Mouse (Mus musculus) kidney, embryonic 14.5 days (tissue): ENCODE measurements around the gene Maml3. TPM values are rescaled to one million over a fixed set of nuclear protein-coding genes. Genes with fewer than 3 reads are reported as not detected.

Experiments
- ATAC-seq: fragments of 200-750 bp; cut with Nextera tagmentation; 2 replicates; pipeline ENCODE4 v1.8.0; 2017; ENCODE audit warnings: moderate number of reproducible peaks, mild to moderate bottlenecking, moderate TSS enrichment, moderate library complexity; ENCODE audit not compliant: low FRiP score, low TSS enrichment
- H3K27ac ChIP-seq: fragments of 300-500 bp; sonication (generic); 2 replicates; pipeline ENCODE4 v1.5.1; 2014; ENCODE audit warnings: low read depth, mild to moderate bottlenecking, low read length, moderate library complexity, mixed read lengths
- H3K27me3 ChIP-seq: fragments of 300-500 bp; sonication (generic); 2 replicates; pipeline ENCODE4 v1.6.1; 2014; ENCODE audit warnings: mild to moderate bottlenecking, low read length; ENCODE audit not compliant: control insufficient read depth, insufficient read depth
- H3K36me3 ChIP-seq: fragments of 300-500 bp; sonication (generic); 2 replicates; pipeline ENCODE4 v1.6.1; 2014; ENCODE audit warnings: low read length, mixed read lengths; ENCODE audit not compliant: control insufficient read depth, insufficient read depth
- H3K4me1 ChIP-seq: fragments of 300-500 bp; sonication (generic); 2 replicates; pipeline ENCODE4 v1.6.1; 2014; ENCODE audit warnings: low read length, mixed read lengths; ENCODE audit not compliant: control insufficient read depth, insufficient read depth
- H3K4me2 ChIP-seq: fragments of 300-500 bp; sonication (generic); replicated peaks from 2 replicates; pipeline ENCODE4 v1.6.1; 2014; ENCODE audit warnings: low read depth, mild to moderate bottlenecking, low read length
- H3K4me3 ChIP-seq: fragments of 300-500 bp; sonication (generic); 2 replicates; pipeline ENCODE4 v1.5.1; 2014; ENCODE audit warnings: mild to moderate bottlenecking, low read length
- H3K9ac ChIP-seq: fragments of 300-500 bp; sonication (generic); 2 replicates; pipeline ENCODE4 v1.6.1; 2014; ENCODE audit warnings: low read depth, mild to moderate bottlenecking, low read length, moderate library complexity
- H3K9me3 ChIP-seq: fragments of 300-500 bp; sonication (generic); 2 replicates; pipeline ENCODE4 v1.6.1; 2016; ENCODE audit warnings: low read length; ENCODE audit not compliant: control insufficient read depth
- WGBS: fragments of 180-500 bp; shearing (Covaris S2); extraction: QIAGEN DNeasy Blood & Tissue Kit; methylation state at CpG from one replicate; pipeline ENCODE4 v1.1.7; 2014; 5-methylcytosine and 5-hydroxymethylcytosine counted together
- polyA plus RNA-seq: library from polyadenylated mRNA; unstranded; fragments of >200 nt; fragmentation: Nextera tagmentation; extraction: Ambion mirVana; gene quantifications from 2 replicates; pipeline ENCODE4 v1.2.1, GENCODE M21; 2014

Gene Maml3
- polyA plus RNA-seq, 1 experiment from 2014 or later: 9.4 TPM

GRCm38 (mm10) chr3:51695713-51696112 is 409.2 kb downstream of the Maml3 start:
- Histone ChIP-seq H3K9me3 (no peaks in the 10 kb centered on the region), H3K4me3 (no peak overlapping the region), H3K4me1 (0 out of 2 replicates have a peak, but pooled peaks cover 4% of the 10 kb centered on the region), H3K27me3 (no peaks in the 10 kb centered on the region), H3K27ac (no peak overlapping the region), H3K4me2 (no peak overlapping the region), H3K9ac (no peak overlapping the region), H3K36me3 (peaks cover 7% of the 10 kb centered on the region; the same call in 1 of the 2 replicates)
- ATAC-seq: no peak
- WGBS: 87% methylated on average over 3 of the region's 3 CpGs

GRCm38 (mm10) chr3:51694576-51694975 is 410.3 kb downstream of the Maml3 start:
- Histone ChIP-seq H3K9me3 (no peaks in the 10 kb centered on the region), H3K27me3 (no peaks in the 10 kb centered on the region), H3K4me1 (no peaks in the 10 kb centered on the region), H3K4me3 (no peak overlapping the region), H3K9ac (no peak overlapping the region), H3K36me3 (peaks cover 16% of the 10 kb centered on the region), H3K4me2 (no peak overlapping the region), H3K27ac (no peak overlapping the region)
- no peak for ATAC-seq
- 88% methylated on average over 14 of the region's 14 CpGs for WGBS

GRCm38 (mm10) chr3:51693196-51693595 is 411.7 kb downstream of the Maml3 start:
- H3K27ac ChIP-seq: no peak overlapping the region
- no peak overlapping the region for H3K4me3 ChIP-seq
- no peaks in the 10 kb centered on the region for H3K9me3 ChIP-seq
- H3K4me2 ChIP-seq: no peak overlapping the region
- H3K9ac ChIP-seq: no peak overlapping the region
- WGBS: 88% methylated on average over 10 of the region's 10 CpGs
- no peak for ATAC-seq
- H3K4me1 ChIP-seq: no peaks in the 10 kb centered on the region
- no peaks in the 10 kb centered on the region for H3K27me3 ChIP-seq
- H3K36me3 ChIP-seq: peaks cover 22% of the 10 kb centered on the region

GRCm38 (mm10) chr3:51688725-51689124 is 416.2 kb downstream of the Maml3 start:
- no peak for ATAC-seq
- WGBS: 85% methylated on average over 8 of the region's 8 CpGs
- H3K4me2 ChIP-seq: no peak overlapping the region

GRCm38 (mm10) chr3:51686791-51687190 is 418.1 kb downstream of the Maml3 start:
- H3K27me3 ChIP-seq: no peaks in the 10 kb centered on the region
- H3K4me3 ChIP-seq: no peak overlapping the region
- H3K9me3 ChIP-seq: no peaks in the 10 kb centered on the region
- peaks cover 20% of the 10 kb centered on the region for H3K36me3 ChIP-seq
- H3K27ac ChIP-seq: no peak overlapping the region
- ATAC-seq: no peak
- H3K4me1 ChIP-seq: no peaks in the 10 kb centered on the region
- 87% methylated on average over 6 of the region's 6 CpGs for WGBS
- H3K4me2 ChIP-seq: no peak overlapping the region
- H3K9ac ChIP-seq: no peak overlapping the region

More at GRCm38 (mm10) chr3:51688725-51689124, 416.2 kb downstream of the Maml3 start:
- Histone ChIP-seq H3K27me3 (no peaks in the 10 kb centered on the region), H3K27ac (no peak overlapping the region), H3K4me3 (no peak overlapping the region), H3K4me1 (no peaks in the 10 kb centered on the region), H3K9ac (no peak overlapping the region), H3K36me3 (peaks cover 20% of the 10 kb centered on the region), H3K9me3 (no peaks in the 10 kb centered on the region)

- Histone ChIP-seq H3K4me1 (no peaks in the 10 kb centered on the region), H3K4me3 (no peak overlapping the region), H3K9ac (no peak overlapping the region), H3K36me3 (peaks cover 20% of the 10 kb centered on the region), H3K9me3 (no peaks in the 10 kb centered on the region), H3K27ac (no peak overlapping the region), H3K4me2 (no peak overlapping the region), H3K27me3 (no peaks in the 10 kb centered on the region)
- WGBS: 88% methylated on average over 6 of the region's 6 CpGs
- no peak for ATAC-seq
Observed at GRCm38 (mm10) chr3:51686316-51686715, 418.6 kb downstream of the Maml3 start.

- no peaks in the 10 kb centered on the region for H3K27me3 ChIP-seq
- no peak overlapping the region for H3K4me3 ChIP-seq
- 94% methylated on average over 6 of the region's 6 CpGs for WGBS
- no peak for ATAC-seq
- H3K4me2 ChIP-seq: no peak overlapping the region
- no peak overlapping the region for H3K27ac ChIP-seq
- H3K36me3 ChIP-seq: peaks cover 16% of the 10 kb centered on the region
- no peaks in the 10 kb centered on the region for H3K4me1 ChIP-seq
- no peak overlapping the region for H3K9ac ChIP-seq
- H3K9me3 ChIP-seq: no peaks in the 10 kb centered on the region
Observed at GRCm38 (mm10) chr3:51685539-51685938, 419.3 kb downstream of the Maml3 start.

- 84% methylated on average over 3 of the region's 3 CpGs for WGBS
- ATAC-seq: no peak
- Histone ChIP-seq H3K4me2 (no peak overlapping the region), H3K36me3 (no peaks in the 10 kb centered on the region), H3K4me3 (no peak overlapping the region), H3K9ac (no peak overlapping the region), H3K9me3 (no peaks in the 10 kb centered on the region), H3K27ac (no peak overlapping the region), H3K27me3 (no peaks in the 10 kb centered on the region), H3K4me1 (no peaks in the 10 kb centered on the region)
Observed at GRCm38 (mm10) chr3:51674963-51675362, 429.9 kb downstream of the Maml3 start.

- H3K9me3 ChIP-seq: no peaks in the 10 kb centered on the region
- WGBS: 69% methylated on average over 21 of the region's 21 CpGs
- no peak overlapping the region for H3K4me2 ChIP-seq
- no peaks in the 10 kb centered on the region for H3K36me3 ChIP-seq
- H3K27me3 ChIP-seq: no peaks in the 10 kb centered on the region
- peak; percentile 63; the same call in 1 of the 2 replicates for ATAC-seq
- no peak overlapping the region for H3K9ac ChIP-seq
- no peak overlapping the region for H3K4me3 ChIP-seq
- 0 out of 2 replicates have a peak, but pooled peaks cover 2% of the 10 kb centered on the region for H3K4me1 ChIP-seq
- H3K27ac ChIP-seq: no peak overlapping the region
Observed at GRCm38 (mm10) chr3:51673408-51674086, 431.3 kb downstream of the Maml3 start.
